Mouse (Mus musculus) C2C12 (cell line): ENCODE measurements around the gene Dnajb12.

ENCODE experiments used
- CEBPB ChIP-seq: IDR thresholded peaks from one replicate; pipeline ENCODE4 v1.6.1; 2011; ENCODE audit warnings: low read depth, mild to moderate bottlenecking, control low read depth, moderate library complexity
- CTCF ChIP-seq: IDR thresholded peaks from one replicate; pipeline ENCODE4 v1.5.1; 2011; ENCODE audit not compliant: control insufficient read depth, insufficient read depth, insufficient read length
- MAX ChIP-seq: IDR thresholded peaks from one replicate; pipeline ENCODE4 v1.6.1; 2011; ENCODE audit warnings: mild to moderate bottlenecking, control low read depth
- MYOD1 ChIP-seq: IDR thresholded peaks from one replicate; pipeline ENCODE4 v1.6.1; 2011; ENCODE audit warnings: low read depth; ENCODE audit not compliant: control insufficient read depth, insufficient read length
- USF1 ChIP-seq: IDR thresholded peaks from one replicate; pipeline ENCODE4 v1.6.1; 2011; ENCODE audit warnings: low read depth, mild to moderate bottlenecking, control low read depth, moderate library complexity

DNA sequence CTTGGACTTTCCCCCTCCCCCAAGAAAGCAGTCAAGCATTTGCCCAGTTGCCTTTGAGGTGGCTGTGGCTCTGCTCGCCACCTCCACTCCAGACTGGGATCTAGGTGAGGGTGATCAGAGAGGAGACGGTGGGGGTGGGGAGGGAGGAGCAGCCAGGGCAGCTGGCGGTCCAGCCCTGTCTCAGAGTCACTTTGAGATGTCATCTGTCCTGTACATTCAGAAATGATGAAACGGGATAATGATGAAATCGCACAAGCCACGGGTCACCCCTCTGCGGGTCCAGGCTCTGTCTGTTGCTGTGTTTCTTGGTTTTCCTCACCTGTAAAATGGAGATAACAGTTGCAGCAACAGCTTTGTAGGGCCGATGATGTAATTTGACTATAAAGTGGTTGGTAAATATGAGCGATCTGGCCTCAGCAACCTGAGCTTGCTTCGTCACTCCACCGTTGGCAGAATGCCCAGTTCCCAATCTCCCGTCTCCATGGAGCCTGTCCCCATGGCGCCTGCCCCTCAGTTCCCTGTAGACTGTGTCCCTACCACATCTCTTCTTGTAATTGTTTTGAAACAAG, 64.1 kb downstream of the Dnajb12 start:
- TF ChIP-seq CTCF (no peak), MYOD1 (no peak), CEBPB (peak; percentile 72), MAX (no peak), USF1 (no peak)
